In genomic region chr13:93793643-93794182, GRCm38 (mm10) we compare ENCODE assay signal across 13 mouse cellular contexts. TPM values are rescaled to one million over a fixed set of nuclear protein-coding genes. Genes with fewer than 3 reads are reported as not detected.
DNase-seq lines count a peak whose midpoint lies in the region; ATAC-seq lines count a peak whose summit lies in the region.
"Had no signal": no experiment of that assay in that cellular context is flagged by ENCODE, and none has a peak within 500 bp of the region (broad histone marks: within the 10 kb centered on the region; RNA-seq: fewer than 3 reads in every experiment).

No protein-coding gene starts in this region.

- H3K4me1 ChIP-seq in forebrain, embryonic 15.5 days, result no peaks in the 10 kb centered on the region
- H3K4me1 ChIP-seq in forebrain, embryonic 10.5 days, result 0 out of 2 replicates have a peak, but pooled peaks cover 3% of the 10 kb centered on the region
- H3K4me1 ChIP-seq in limb, embryonic 11.5 days (ENCODE audit: control insufficient read depth, insufficient read depth, low read length), result no peaks in the 10 kb centered on the region
- peaks cover 9% of the 10 kb centered on the region for H3K4me1 ChIP-seq in limb, embryonic 10.5 days
- peaks cover 5% of the 10 kb centered on the region; the same call in 1 of the 2 replicates for H3K4me1 ChIP-seq in neural tube, embryonic 13.5 days (replicated peaks)
- H3K4me1 ChIP-seq: embryonic facial prominence, embryonic 12.5 days; heart, embryonic 15.5 days had no signal

- H3K9ac ChIP-seq in forebrain, embryonic 15.5 days (replicated peaks), result no peak overlapping the region
- H3K9ac ChIP-seq in limb, embryonic 11.5 days (ENCODE audit: low read length), result no peak overlapping the region
- H3K9ac ChIP-seq in neural tube, embryonic 13.5 days, result no peak overlapping the region
- H3K9ac ChIP-seq: embryonic facial prominence, embryonic 12.5 days; heart, embryonic 15.5 days; liver, embryonic 12.5 days had no signal

- H3K36me3 ChIP-seq in forebrain, embryonic 15.5 days, result no peaks in the 10 kb centered on the region
- 0 out of 2 replicates have a peak, but pooled peaks cover 5% of the 10 kb centered on the region for H3K36me3 ChIP-seq in forebrain, embryonic 10.5 days (replicated peaks)
- no peaks in the 10 kb centered on the region for H3K36me3 ChIP-seq in limb, embryonic 11.5 days (ENCODE audit: control insufficient read depth, insufficient read depth, low read length)
- H3K36me3 ChIP-seq in limb, embryonic 10.5 days, result peaks cover 2% of the 10 kb centered on the region; the same call in 1 of the 2 replicates
- no peaks in the 10 kb centered on the region for H3K36me3 ChIP-seq in neural tube, embryonic 13.5 days
- H3K36me3 ChIP-seq: heart, embryonic 15.5 days; liver, embryonic 12.5 days had no signal

- no peak overlapping the region for H3K27ac ChIP-seq in forebrain, embryonic 15.5 days (replicated peaks)
- no peak overlapping the region for H3K27ac ChIP-seq in forebrain, embryonic 10.5 days
- H3K27ac ChIP-seq in limb, embryonic 11.5 days (replicated peaks; ENCODE audit: low read depth, low read length), result no peak overlapping the region
- H3K27ac ChIP-seq in limb, embryonic 10.5 days, result no peak overlapping the region
- H3K27ac ChIP-seq in neural tube, embryonic 13.5 days (replicated peaks), result no peak overlapping the region
- H3K27ac ChIP-seq: embryonic facial prominence, embryonic 12.5 days; heart, embryonic 15.5 days; limb, embryonic 12.5 days; liver, embryonic 12.5 days; stomach, postnatal 0 days had no signal

- H3K4me2 ChIP-seq in forebrain, embryonic 15.5 days (replicated peaks), result no peak overlapping the region
- H3K4me2 ChIP-seq in limb, embryonic 11.5 days (ENCODE audit: low read depth, severe bottlenecking), result no peak overlapping the region
- no peak overlapping the region for H3K4me2 ChIP-seq in neural tube, embryonic 13.5 days
- H3K4me2 ChIP-seq: embryonic facial prominence, embryonic 12.5 days; heart, embryonic 15.5 days; limb, embryonic 12.5 days; liver, embryonic 12.5 days had no signal

- peak; percentile 27; the same call in 1 of the 2 replicates for ATAC-seq in forebrain, embryonic 15.5 days (replicated peaks)
- no peak for ATAC-seq in limb, embryonic 11.5 days (ENCODE audit: insufficient number of reproducible peaks, low FRiP score, low TSS enrichment, low read depth)
- ATAC-seq in neural tube, embryonic 13.5 days (ENCODE audit: low read depth), result 0 out of 2 replicates have a peak, but pooled peaks have one; percentile 52

- no peaks in the 10 kb centered on the region for H3K27me3 ChIP-seq in forebrain, embryonic 15.5 days
- no peaks in the 10 kb centered on the region for H3K27me3 ChIP-seq in forebrain, embryonic 10.5 days (ENCODE audit: poor library complexity, severe bottlenecking)
- H3K27me3 ChIP-seq in limb, embryonic 11.5 days (ENCODE audit: control insufficient read depth, insufficient read depth, low read length), result no peaks in the 10 kb centered on the region
- H3K27me3 ChIP-seq in limb, embryonic 10.5 days (ENCODE audit: low read depth, poor library complexity, severe bottlenecking), result no peaks in the 10 kb centered on the region
- 0 out of 2 replicates have a peak, but pooled peaks cover 12% of the 10 kb centered on the region for H3K27me3 ChIP-seq in neural tube, embryonic 13.5 days
- H3K27me3 ChIP-seq: embryonic facial prominence, embryonic 12.5 days; heart, embryonic 15.5 days; limb, embryonic 12.5 days; liver, embryonic 12.5 days had no signal

- DNase-seq in forebrain, embryonic 10.5 days (ENCODE audit: extremely low spot score, low spot score), result no peak
- peak; percentile 20 for DNase-seq in limb, embryonic 11.5 days (ENCODE audit: low spot score)
- no peak for DNase-seq in limb, embryonic 10.5 days (ENCODE audit: low spot score)
- no peak for DNase-seq in neural tube, embryonic 10.5 days (ENCODE audit: extremely low spot score, low spot score)
- DNase-seq in thymus, postnatal 10 days (ENCODE audit: low spot score in 2 of 2), result no peak
- DNase-seq: gastrocnemius, postnatal 36 days had no signal

- H3K4me3 ChIP-seq in forebrain, embryonic 15.5 days, result no peak overlapping the region
- H3K4me3 ChIP-seq in forebrain, embryonic 10.5 days, result no peak overlapping the region
- H3K4me3 ChIP-seq in limb, embryonic 11.5 days (ENCODE audit: low read depth, low read length), result no peak overlapping the region
- H3K4me3 ChIP-seq in limb, embryonic 10.5 days, result no peak overlapping the region
- no peak overlapping the region for H3K4me3 ChIP-seq in neural tube, embryonic 13.5 days
- H3K4me3 ChIP-seq: embryonic facial prominence, embryonic 12.5 days; heart, embryonic 15.5 days; limb, embryonic 12.5 days; liver, embryonic 12.5 days had no signal

- H3K9me3 ChIP-seq in forebrain, embryonic 15.5 days, result no peaks in the 10 kb centered on the region
- H3K9me3 ChIP-seq in forebrain, embryonic 10.5 days, result peaks cover 5% of the 10 kb centered on the region; the same call in 1 of the 2 replicates
- H3K9me3 ChIP-seq in limb, embryonic 11.5 days (ENCODE audit: control insufficient read depth, low read length), result no peaks in the 10 kb centered on the region
- no peaks in the 10 kb centered on the region for H3K9me3 ChIP-seq in limb, embryonic 10.5 days (replicated peaks)
- H3K9me3 ChIP-seq in neural tube, embryonic 13.5 days, result no peaks in the 10 kb centered on the region
- H3K9me3 ChIP-seq: heart, embryonic 15.5 days had no signal

- 59% methylated on average over 10 of the region's 10 CpGs for WGBS in forebrain, embryonic 15.5 days
- WGBS in forebrain, embryonic 10.5 days, result 80% methylated on average over 10 of the region's 10 CpGs
- 76% methylated on average over 10 of the region's 10 CpGs for WGBS in limb, embryonic 11.5 days
- 81% methylated on average over 10 of the region's 10 CpGs for WGBS in limb, embryonic 10.5 days
- WGBS in neural tube, embryonic 13.5 days, result 53% methylated on average over 10 of the region's 10 CpGs

RNA-seq across cellular contexts. Expression of gene Arsb, which starts 22.3 kb away (rescaled TPM):
- 8.1 and 8.2 TPM in 2 replicates for polyA plus RNA-seq in forebrain, embryonic 15.5 days (2015; fragmentation: Nextera tagmentation; extraction: Ambion mirVana)
- polyA plus RNA-seq in forebrain, embryonic 10.5 days (2016; fragmentation: Nextera tagmentation; extraction: Ambion mirVana), result 4.1 and 4.3 TPM in 2 replicates
- 10.2 and 12.0 TPM in 2 replicates for polyA plus RNA-seq in limb, embryonic 11.5 days (2014; fragmentation: Nextera tagmentation; extraction: Ambion mirVana)
- polyA plus RNA-seq in limb, embryonic 10.5 days (2016; fragmentation: Nextera tagmentation; extraction: Ambion mirVana), result 5.3 and 7.2 TPM in 2 replicates
- polyA plus RNA-seq in neural tube, embryonic 13.5 days (2015; fragmentation: Nextera tagmentation; extraction: Ambion mirVana), result 7.0 and 8.0 TPM in 2 replicates
